Mouse (Mus musculus): ENCODE measurements around the gene Cyp2d22. TPM values are rescaled to one million over a fixed set of nuclear protein-coding genes. Genes with fewer than 3 reads are reported as not detected.
"Not testable (repeated sequence)": the region's sequence is repeated elsewhere in the genome, so short reads cannot be mapped to it uniquely, and the experiment has no call there.

The Cyp2d22 gene
- total RNA-seq (2022) = 10 to 100 TPM; 19.3 to 30.9 (median 23.3) TPM

- DNase-seq (ENCODE audit: low spot score) = peak; percentile 69
These were observed at the start of gene Cyp2d22 for GRCm38 (mm10) chr15:82379871-82380713. TSS of gene Cyp2d22 (minus strand) at chr15:82380260.

- no peak for DNase-seq (ENCODE audit: low spot score)
These were observed 43.4 kb upstream of the Cyp2d22 start for GRCm38 (mm10) chr15:82423471-82423870.

DNA sequence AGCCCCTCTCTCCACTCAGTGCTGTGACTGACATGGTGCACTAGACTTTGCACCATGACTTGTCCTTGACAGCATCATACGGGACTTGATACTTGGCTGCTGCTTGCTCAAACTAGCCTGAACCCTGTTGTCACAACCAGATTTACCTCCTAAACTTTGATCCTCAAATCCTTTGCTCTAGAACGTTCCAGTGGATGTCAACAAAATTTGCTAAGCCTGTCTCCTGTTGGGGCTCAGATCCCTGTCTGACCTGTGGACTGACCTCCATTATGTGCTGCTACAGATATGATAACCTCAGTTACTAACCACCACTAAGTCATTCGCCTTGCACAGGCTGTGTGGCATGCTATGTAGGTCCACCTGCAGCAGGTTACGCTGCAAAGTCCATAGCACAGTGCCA is 42.9 kb upstream of the Cyp2d22 start:
- no peak for DNase-seq (ENCODE audit: low spot score)

DNA sequence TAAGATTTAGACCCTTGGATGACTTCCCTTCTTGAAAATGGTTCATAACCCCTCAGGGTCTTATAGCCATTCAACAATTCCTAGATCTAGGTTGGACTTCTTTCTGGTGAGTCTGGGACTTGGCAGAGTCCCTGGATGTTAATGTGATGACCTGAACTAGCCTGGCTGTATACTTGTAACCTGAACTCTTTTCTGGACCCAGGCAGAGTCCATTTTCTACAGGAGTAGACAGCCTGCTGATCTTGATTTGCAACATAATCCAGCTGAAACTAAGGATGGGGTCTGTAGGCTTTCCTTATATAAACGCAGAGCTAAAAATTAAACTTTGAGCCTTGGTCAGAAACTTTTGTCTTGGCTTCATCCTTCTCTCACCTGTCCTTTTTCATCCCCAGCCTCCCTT is 38.6 kb upstream of the Cyp2d22 start:
- no peak for DNase-seq (ENCODE audit: low spot score)

- peak; percentile 88 for DNase-seq (ENCODE audit: low spot score)
These were observed 37.0 kb upstream of the Cyp2d22 start for GRCm38 (mm10) chr15:82416797-82417789.

GRCm38 (mm10) chr15:82407536-82407935 is 27.5 kb upstream of the Cyp2d22 start:
- no peak for DNase-seq (ENCODE audit: low spot score)

GRCm38 (mm10) chr15:82406981-82407380 is 26.9 kb upstream of the Cyp2d22 start, which contains the start of gene Cyp2d10:
TSS of gene Cyp2d10 (minus strand) at chr15:82407195.
- DNase-seq (ENCODE audit: low spot score) = no peak

DNA sequence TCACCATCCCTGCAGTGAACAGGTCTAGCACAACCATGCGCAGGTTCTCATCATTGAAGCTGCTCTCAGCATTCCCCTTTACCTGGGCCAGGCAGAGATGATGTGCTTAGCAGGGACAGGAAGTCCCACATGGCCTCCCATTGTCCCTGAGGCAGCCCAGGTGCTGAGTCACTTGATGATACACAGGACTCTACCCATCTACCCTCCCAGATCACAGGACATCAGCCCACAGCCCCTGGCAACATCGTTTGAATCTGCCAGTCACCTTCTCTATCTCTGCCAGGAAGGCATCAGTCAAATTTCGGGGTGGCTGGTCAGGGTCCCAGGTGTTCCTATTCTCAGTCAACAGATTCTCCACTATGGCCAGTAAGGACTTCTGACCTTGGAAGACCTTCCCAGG is 24.1 kb upstream of the Cyp2d22 start:
- no peak for DNase-seq (ENCODE audit: low spot score)

DNA sequence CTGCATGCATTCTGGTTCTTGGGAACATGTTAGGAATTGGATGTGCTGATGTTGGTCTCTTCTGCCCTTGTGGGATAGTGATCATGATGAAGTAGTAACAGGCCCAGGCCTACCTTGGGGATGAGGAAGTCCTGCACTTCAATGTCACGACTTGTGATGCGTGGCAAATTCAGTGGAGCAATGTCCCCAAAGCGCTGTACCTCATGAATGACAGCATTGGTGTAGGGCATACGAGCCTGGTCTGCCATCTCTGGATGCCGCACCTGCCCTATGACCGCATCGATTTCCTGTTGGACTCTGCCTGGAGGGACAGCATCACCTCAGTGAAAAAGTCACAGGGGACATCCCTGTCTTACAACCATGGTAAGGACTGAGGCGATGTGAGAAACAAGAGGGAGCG is 23.5 kb upstream of the Cyp2d22 start:
- no peak for DNase-seq (ENCODE audit: low spot score)

DNA sequence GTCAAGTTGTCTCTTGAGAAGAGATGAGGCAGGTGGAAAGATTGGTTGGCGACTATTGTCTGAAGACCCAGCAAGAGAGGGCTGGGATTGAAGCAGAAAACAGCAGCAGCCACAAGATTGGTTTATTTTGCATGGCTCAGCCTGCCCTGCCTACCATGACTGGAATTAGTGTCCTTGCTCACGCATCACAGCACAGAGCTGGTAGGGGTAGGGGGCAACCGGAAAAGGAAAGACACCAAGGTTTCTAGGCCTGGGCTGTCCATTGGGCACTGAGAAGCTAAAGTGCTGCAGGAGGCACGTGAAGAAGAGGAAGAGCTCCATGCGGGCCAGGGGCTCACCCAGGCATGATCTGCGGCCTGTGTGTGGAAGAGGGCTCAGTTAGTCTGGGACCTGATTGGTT is 22.7 kb upstream of the Cyp2d22 start:
- DNase-seq (ENCODE audit: low spot score) = no peak

- DNase-seq (ENCODE audit: low spot score) = no peak
These were observed 22.0 kb upstream of the Cyp2d22 start for GRCm38 (mm10) chr15:82402106-82402505.

GRCm38 (mm10) chr15:82401516-82401915 is 21.5 kb upstream of the Cyp2d22 start:
- no peak for DNase-seq (ENCODE audit: low spot score)

DNA sequence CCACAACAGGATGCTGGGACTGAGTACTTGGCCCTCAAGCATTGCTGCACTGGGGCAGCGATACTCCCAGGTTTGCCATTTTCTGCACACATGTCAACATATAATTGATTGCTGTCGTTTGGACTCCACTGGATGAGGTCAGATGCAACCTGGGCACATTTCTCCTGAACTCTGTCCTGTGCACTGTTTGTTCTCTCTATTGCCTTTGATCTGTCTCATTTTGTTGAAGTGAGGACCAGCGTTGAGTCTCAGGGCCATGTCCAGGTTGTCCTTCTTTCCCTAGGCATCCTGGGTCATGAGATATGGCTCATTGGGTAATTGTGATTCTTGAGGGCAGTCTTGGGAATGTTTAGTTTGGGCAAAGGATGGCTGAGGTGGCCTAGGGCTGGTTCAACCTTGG is 15.9 kb upstream of the Cyp2d22 start:
- not testable (repeated sequence) for DNase-seq (ENCODE audit: low spot score)

GRCm38 (mm10) chr15:82393922-82394321 is 13.9 kb upstream of the Cyp2d22 start, which contains the start of gene Cyp2d11:
TSS of gene Cyp2d11 (minus strand) at chr15:82394022.
- not testable (repeated sequence) for DNase-seq (ENCODE audit: low spot score)

DNA sequence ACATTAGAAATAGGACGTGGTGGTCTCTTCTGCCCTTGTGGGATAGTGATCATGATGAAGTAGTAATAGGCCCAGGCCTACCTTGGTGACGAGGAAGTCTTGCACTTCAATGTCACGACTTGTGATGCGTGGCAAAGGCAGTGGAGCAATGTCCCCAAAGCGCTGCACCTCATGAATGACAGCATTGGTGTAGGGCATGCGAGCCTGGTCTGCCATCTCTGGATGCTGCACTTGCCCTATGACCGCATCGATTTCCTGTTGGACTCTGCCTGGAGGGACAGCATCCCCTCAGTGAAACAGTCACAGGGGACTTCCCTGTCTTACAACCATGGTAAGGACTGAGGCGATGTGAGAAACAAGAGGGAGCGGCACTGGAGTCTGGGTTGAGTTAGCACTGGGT is 9.9 kb upstream of the Cyp2d22 start:
- not testable (repeated sequence) for DNase-seq (ENCODE audit: low spot score)

GRCm38 (mm10) chr15:82385729-82386128 is 5.7 kb upstream of the Cyp2d22 start:
- DNase-seq (ENCODE audit: low spot score) = no peak

- DNase-seq (ENCODE audit: low spot score) = no peak
These were observed 2.4 kb upstream of the Cyp2d22 start for GRCm38 (mm10) chr15:82382441-82382840.

GRCm38 (mm10) chr15:82380714-82381062 is 628 bp upstream of the Cyp2d22 start:
- DNase-seq (ENCODE audit: low spot score) = no peak

DNA sequence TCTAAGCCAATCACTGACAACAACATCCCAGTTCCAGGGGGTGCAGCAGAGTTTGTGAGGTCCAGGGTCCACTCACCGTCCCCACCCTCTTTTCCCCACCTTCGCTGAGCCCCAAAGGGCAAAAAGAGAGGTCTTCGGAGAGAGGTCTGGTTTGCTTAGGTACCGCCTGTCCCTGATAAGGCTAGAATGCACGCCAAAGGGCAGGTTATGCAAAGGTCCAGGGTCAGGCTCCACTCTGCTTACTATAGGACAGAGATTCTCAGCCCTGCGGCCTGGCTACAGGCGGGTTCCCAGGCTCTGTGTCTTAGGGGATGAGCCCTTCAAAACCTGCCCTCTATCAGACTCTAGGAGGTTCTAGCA is 569 bp downstream of the Cyp2d22 start:
- peak; percentile 58 for DNase-seq (ENCODE audit: low spot score)

- peak; percentile 51 for DNase-seq (ENCODE audit: low spot score)
These were observed 1.5 kb downstream of the Cyp2d22 start for GRCm38 (mm10) chr15:82378261-82379180.

DNA sequence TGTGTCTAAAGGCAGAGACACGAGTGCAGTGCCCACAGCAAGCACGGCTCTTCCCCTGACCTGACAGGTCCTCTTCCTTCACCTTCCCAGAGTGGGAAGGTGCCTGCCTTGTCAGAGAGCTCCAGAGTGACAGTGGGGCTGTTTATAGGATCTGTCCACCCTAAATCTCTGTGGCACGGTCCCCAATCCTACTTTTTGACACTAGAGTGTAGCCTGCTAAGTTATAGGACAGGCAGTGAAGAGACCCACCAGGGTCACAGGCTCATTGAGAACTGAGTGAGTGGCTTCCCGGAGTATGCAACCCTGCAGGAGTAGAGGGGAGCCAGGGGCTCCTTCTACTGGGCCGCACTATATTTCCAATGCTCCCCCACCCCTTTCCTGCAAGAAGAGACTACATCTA is 2.4 kb downstream of the Cyp2d22 start:
- DNase-seq (ENCODE audit: low spot score) = no peak
